Mouse (Mus musculus) retina, postnatal 7 days (tissue): ENCODE measurements around the gene Nsmce4a.

Experiments
- DNase-seq: peaks from one replicate; pipeline ENCODE4 v3.0.0-alpha.2; 2012; ENCODE audit warnings: low read depth, low spot score

The Nsmce4a gene

GRCm38 (mm10) chr7:130578066-130578465, 5.1 kb upstream of the Nsmce4a start:
- no peak for DNase-seq

GRCm38 (mm10) chr7:130577388-130578003, 4.6 kb upstream of the Nsmce4a start, which contains the start of gene Tacc2:
Tacc2 (plus strand) TSS chr7:130577438.
- DNase-seq = no peak

GRCm38 (mm10) chr7:130576981-130577380, 4.1 kb upstream of the Nsmce4a start:
- no peak for DNase-seq

- DNase-seq = no peak
Measured at GRCm38 (mm10) chr7:130574211-130574991, 1.5 kb upstream of the Nsmce4a start.

- no peak for DNase-seq
Measured at GRCm38 (mm10) chr7:130573746-130574145, 828 bp upstream of the Nsmce4a start.

GRCm38 (mm10) chr7:130570472-130570871, 2.4 kb downstream of the Nsmce4a start:
- DNase-seq = no peak

- DNase-seq = no peak
Measured at GRCm38 (mm10) chr7:130568783-130569436, 4.0 kb downstream of the Nsmce4a start.

GRCm38 (mm10) chr7:130564596-130564995, 8.3 kb downstream of the Nsmce4a start:
- DNase-seq = no peak

GRCm38 (mm10) chr7:130563880-130564279, 9.0 kb downstream of the Nsmce4a start:
- no peak for DNase-seq

- no peak for DNase-seq
Measured at GRCm38 (mm10) chr7:130563276-130563675, 9.6 kb downstream of the Nsmce4a start.

GRCm38 (mm10) chr7:130560933-130561332, 12.0 kb downstream of the Nsmce4a start:
- no peak for DNase-seq

GRCm38 (mm10) chr7:130558592-130558991, 14.3 kb downstream of the Nsmce4a start:
- no peak for DNase-seq

- DNase-seq = no peak
Measured at GRCm38 (mm10) chr7:130555597-130555996, 17.3 kb downstream of the Nsmce4a start.

- DNase-seq = no peak
Measured at GRCm38 (mm10) chr7:130553321-130553720, 19.6 kb downstream of the Nsmce4a start.

GRCm38 (mm10) chr7:130552780-130553179, 20.1 kb downstream of the Nsmce4a start:
- DNase-seq = no peak

GRCm38 (mm10) chr7:130547635-130548175, 25.2 kb downstream of the Nsmce4a start:
- no peak for DNase-seq

- peak; percentile 86 for DNase-seq
Measured at GRCm38 (mm10) chr7:130546791-130547484, 26.0 kb downstream of the Nsmce4a start.

- no peak for DNase-seq
Measured at GRCm38 (mm10) chr7:130546421-130546790, 26.5 kb downstream of the Nsmce4a start.

- no peak for DNase-seq
Measured at GRCm38 (mm10) chr7:130545893-130546292, 27.0 kb downstream of the Nsmce4a start.

GRCm38 (mm10) chr7:130545401-130545800, 27.5 kb downstream of the Nsmce4a start:
- DNase-seq = no peak

GRCm38 (mm10) chr7:130543181-130543580, 29.7 kb downstream of the Nsmce4a start:
- DNase-seq = no peak

- no peak for DNase-seq
Measured at GRCm38 (mm10) chr7:130540176-130540575, 32.7 kb downstream of the Nsmce4a start.
